Mouse (Mus musculus) forebrain, embryonic 12.5 days (tissue): ENCODE data around the gene Zfp853. TPM values are rescaled to one million over a fixed set of nuclear protein-coding genes. Genes with fewer than 3 reads are reported as not detected.

Experiments
- polyA plus RNA-seq: library from polyadenylated mRNA; unstranded; fragments of >200 nt; fragmentation: Nextera tagmentation; extraction: Ambion mirVana; gene quantifications from 2 replicates; pipeline ENCODE4 v1.2.1, GENCODE M21; 2016

Gene Zfp853
- polyA plus RNA-seq, 1 experiment from 2014 or later = 0.09 TPM

Other genes starting within 250 kb of the Zfp853 start
- 52.3 and 54.8 TPM in 2 replicates for gene Rnf216, start 180.6 kb downstream of the Zfp853 start, polyA plus RNA-seq
- gene Olfr718-ps1, start 146.0 kb downstream of the Zfp853 start, polyA plus RNA-seq = 0.05 TPM in 1 of 2 replicates, not detected in the other
- 17.5 and 17.9 TPM in 2 replicates for gene Rbak, start 112.8 kb downstream of the Zfp853 start, polyA plus RNA-seq
- gene Spdye4b, start 112.6 kb downstream of the Zfp853 start, polyA plus RNA-seq = not detected in 2 replicates
- not detected in 2 replicates for gene Spdye4a, start 66.7 kb downstream of the Zfp853 start, polyA plus RNA-seq
- gene Zfp12, start 58.5 kb downstream of the Zfp853 start, polyA plus RNA-seq = 28.5 and 29.1 TPM in 2 replicates
- 13.2 and 13.9 TPM in 2 replicates for gene Zfp316, start 23.6 kb downstream of the Zfp853 start, polyA plus RNA-seq
- gene E130309D02Rik, start 21.7 kb upstream of the Zfp853 start, polyA plus RNA-seq = 60.4 and 61.5 TPM in 2 replicates
- 73.8 and 78.2 TPM in 2 replicates for gene Zdhhc4, start 35.6 kb upstream of the Zfp853 start, polyA plus RNA-seq
- 0.38 and 0.41 TPM in 2 replicates for gene Grid2ip, start 63.7 kb upstream of the Zfp853 start, polyA plus RNA-seq
- gene Kdelr2, start 110.2 kb upstream of the Zfp853 start, polyA plus RNA-seq = 169 and 173 TPM in 2 replicates
- 13.0 and 13.8 TPM in 2 replicates for gene Daglb, start 171.0 kb upstream of the Zfp853 start, polyA plus RNA-seq
- 377 and 395 TPM in 2 replicates for gene Rac1, start 234.4 kb upstream of the Zfp853 start, polyA plus RNA-seq